Comparison of ENCODE assay signal across 9 mouse cellular contexts in the genomic region with DNA sequence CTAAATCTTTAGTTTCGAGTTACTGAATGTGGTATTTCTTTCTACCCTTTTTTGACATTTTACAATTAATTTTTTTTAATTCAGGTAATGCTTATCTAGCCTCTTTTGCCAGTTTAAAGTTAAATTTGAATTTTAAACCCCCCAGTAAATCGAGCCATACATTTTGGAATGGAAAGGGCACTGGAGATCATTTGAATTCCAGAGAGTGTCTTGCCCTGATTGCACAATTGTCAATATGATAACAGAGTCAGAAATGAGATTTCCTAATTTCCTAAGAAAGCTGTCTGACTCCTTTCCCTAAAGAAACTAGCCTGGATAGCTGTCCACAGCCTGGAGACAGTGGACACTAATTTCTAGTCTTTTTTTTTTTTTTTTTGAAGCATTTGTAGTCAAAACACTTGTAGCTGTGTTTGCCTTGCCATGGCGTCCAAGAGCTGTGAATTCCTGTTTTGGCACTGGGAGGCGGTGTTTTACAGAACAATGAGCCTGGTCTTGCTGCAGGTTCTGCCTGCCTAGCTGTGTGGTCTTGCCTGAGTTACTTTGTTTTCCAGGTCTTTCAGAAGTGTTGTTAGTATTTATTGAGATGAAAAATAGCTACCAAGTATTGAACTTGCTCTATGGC. TPM values are rescaled to one million over a fixed set of nuclear protein-coding genes. Genes with fewer than 3 reads are reported as not detected.
DNase-seq lines count a peak whose midpoint lies in the region; ATAC-seq and TF ChIP-seq lines count a peak whose summit lies in the region.
"Had no signal": no experiment of that assay in that cellular context is flagged by ENCODE, and none has a peak within 500 bp of the region (broad histone marks: within the 10 kb centered on the region; RNA-seq: fewer than 3 reads in every experiment).

No protein-coding gene starts in this region.

- DNase-seq in gastrocnemius, adult 18-20 months (ENCODE audit: low spot score): peak; percentile 39
- no peak for DNase-seq in gastrocnemius, postnatal 4 days (ENCODE audit: low spot score in 2 of 2)
- DNase-seq in cerebellum, adult 9-10 months: peak; percentile 79
- peak; percentile 38 for DNase-seq in gastrocnemius, postnatal 10 days
- peak; percentile 80 for DNase-seq in midbrain, embryonic 14.5 days
- peak; percentile 57 for DNase-seq in thymus, postnatal 14 days

- WGBS in intestine, postnatal 0 days: 40% methylated on average over 4 of the region's 4 CpGs
- WGBS in limb, embryonic 12.5 days: 55% methylated on average over 4 of the region's 4 CpGs
- WGBS in midbrain, embryonic 14.5 days: 43% methylated on average over 4 of the region's 4 CpGs

- H3K9ac ChIP-seq in intestine, postnatal 0 days (ENCODE audit: low read depth, low read length): no peak overlapping the region
- no peak overlapping the region for H3K9ac ChIP-seq in limb, embryonic 12.5 days (replicated peaks)
- no peak overlapping the region for H3K9ac ChIP-seq in midbrain, embryonic 14.5 days (replicated peaks; ENCODE audit: low read length)

- H3K9me3 ChIP-seq in intestine, postnatal 0 days (ENCODE audit: control insufficient read depth): no peaks in the 10 kb centered on the region
- H3K9me3 ChIP-seq in limb, embryonic 12.5 days: no peaks in the 10 kb centered on the region
- no peaks in the 10 kb centered on the region for H3K9me3 ChIP-seq in midbrain, embryonic 14.5 days (ENCODE audit: control insufficient read depth, low read length)

- H3K4me1 ChIP-seq in intestine, postnatal 0 days (replicated peaks; ENCODE audit: control insufficient read depth, insufficient read depth, low read length): 0 out of 2 replicates have a peak, but pooled peaks cover 3% of the 10 kb centered on the region
- H3K4me1 ChIP-seq in limb, embryonic 12.5 days (replicated peaks): peaks cover 18% of the 10 kb centered on the region
- peaks cover 24% of the 10 kb centered on the region for H3K4me1 ChIP-seq in midbrain, embryonic 14.5 days (ENCODE audit: control insufficient read depth, insufficient read depth, low read length)

- peaks cover 2% of the 10 kb centered on the region; the same call in 1 of the 2 replicates for H3K36me3 ChIP-seq in intestine, postnatal 0 days (ENCODE audit: control insufficient read depth, insufficient read depth)
- H3K36me3 ChIP-seq in limb, embryonic 12.5 days: peaks cover 7% of the 10 kb centered on the region
- peaks cover 5% of the 10 kb centered on the region for H3K36me3 ChIP-seq in midbrain, embryonic 14.5 days (ENCODE audit: control insufficient read depth, insufficient read depth, low read length)

- peak; percentile 67 for TF ChIP-seq CTCF in intestine, postnatal 0 days (IDR thresholded peaks at IDR 0.05; ENCODE audit: low read depth)

- peak overlapping the region; percentile 76; the same call in 1 of the 2 replicates for H3K4me2 ChIP-seq in intestine, postnatal 0 days (replicated peaks; ENCODE audit: low read depth)
- 0 out of 2 replicates have a peak overlapping the region, but pooled peaks have one; percentile 75 for H3K4me2 ChIP-seq in limb, embryonic 12.5 days
- peak overlapping the region; percentile 64 for H3K4me2 ChIP-seq in midbrain, embryonic 14.5 days (ENCODE audit: low read length)

- no peak for ATAC-seq in intestine, postnatal 0 days
- ATAC-seq in limb, embryonic 12.5 days (ENCODE audit: insufficient number of reproducible peaks, insufficient read depth, low FRiP score, low TSS enrichment, low read depth): no peak
- no peak for ATAC-seq in midbrain, embryonic 14.5 days (ENCODE audit: low FRiP score, low TSS enrichment)

- no peak overlapping the region for H3K27ac ChIP-seq in intestine, postnatal 0 days (ENCODE audit: low read depth, low read length)
- no peak overlapping the region; the same call in 1 of the 2 replicates for H3K27ac ChIP-seq in limb, embryonic 12.5 days
- no peak overlapping the region; the same call in 1 of the 2 replicates for H3K27ac ChIP-seq in midbrain, embryonic 14.5 days (replicated peaks; ENCODE audit: low read depth, low read length)

- no peak overlapping the region for H3K4me3 ChIP-seq in intestine, postnatal 0 days (ENCODE audit: low read depth, low read length)
- no peak overlapping the region for H3K4me3 ChIP-seq in limb, embryonic 12.5 days (replicated peaks)
- H3K4me3 ChIP-seq in midbrain, embryonic 14.5 days (replicated peaks; ENCODE audit: low read depth, low read length): peak overlapping the region; percentile 65; the same call in 1 of the 2 replicates

- H3K27me3 ChIP-seq in intestine, postnatal 0 days (replicated peaks; ENCODE audit: control insufficient read depth, insufficient read depth, low read length): no peaks in the 10 kb centered on the region
- H3K27me3 ChIP-seq in limb, embryonic 12.5 days: no peaks in the 10 kb centered on the region
- no peaks in the 10 kb centered on the region for H3K27me3 ChIP-seq in midbrain, embryonic 14.5 days (ENCODE audit: control insufficient read depth, insufficient read depth, low read length)

RNA-seq across cellular contexts. Expression of a gene that starts 1.6 kb away (rescaled TPM):
- total RNA-seq in gastrocnemius, adult 18-20 months (2021): 100 to 1,000 TPM; 245 to 246 TPM
- total RNA-seq in gastrocnemius, postnatal 4 days (2021): 100 to 1,000 TPM; 127 to 137 TPM
- total RNA-seq in gastrocnemius, postnatal 10 days (2021): 100 to 1,000 TPM; 135 to 141 TPM
- polyA plus RNA-seq in intestine, postnatal 0 days (2015; fragmentation: Nextera tagmentation; extraction: Ambion mirVana): 18.0 and 19.6 TPM in 2 replicates
- polyA plus RNA-seq in limb, embryonic 12.5 days (2016; fragmentation: Nextera tagmentation; extraction: Ambion mirVana): 23.9 and 35.0 TPM in 2 replicates
- polyA plus RNA-seq in midbrain, embryonic 14.5 days (2014; fragmentation: Nextera tagmentation; extraction: Ambion mirVana): 11.9 and 13.1 TPM in 2 replicates

RNA-seq across cellular contexts. Expression of a gene that starts 7.6 kb away (rescaled TPM):
- 10 to 100 TPM; 30.3 to 44.2 TPM for total RNA-seq in gastrocnemius, adult 18-20 months (2021)
- total RNA-seq in gastrocnemius, postnatal 4 days (2021): 10 to 100 TPM; 62.7 to 73.3 TPM
- 10 to 100 TPM; 31.8 to 55.4 TPM for total RNA-seq in gastrocnemius, postnatal 10 days (2021)
- 52.4 and 60.1 TPM in 2 replicates for polyA plus RNA-seq in intestine, postnatal 0 days (2015; fragmentation: Nextera tagmentation; extraction: Ambion mirVana)
- polyA plus RNA-seq in limb, embryonic 12.5 days (2016; fragmentation: Nextera tagmentation; extraction: Ambion mirVana): 143 and 148 TPM in 2 replicates
- polyA plus RNA-seq in midbrain, embryonic 14.5 days (2014; fragmentation: Nextera tagmentation; extraction: Ambion mirVana): 122 and 144 TPM in 2 replicates

RNA-seq across cellular contexts. Expression of a gene that starts 47.7 kb away (rescaled TPM):
- total RNA-seq in gastrocnemius, adult 18-20 months (2021): not detected
- total RNA-seq in gastrocnemius, postnatal 4 days (2021): not detected
- not detected for total RNA-seq in gastrocnemius, postnatal 10 days (2021)
- polyA plus RNA-seq in intestine, postnatal 0 days (2015; fragmentation: Nextera tagmentation; extraction: Ambion mirVana): 92.5 and 139 TPM in 2 replicates
- not detected in 2 replicates for polyA plus RNA-seq in limb, embryonic 12.5 days (2016; fragmentation: Nextera tagmentation; extraction: Ambion mirVana)
- 0.50 and 0.57 TPM in 2 replicates for polyA plus RNA-seq in midbrain, embryonic 14.5 days (2014; fragmentation: Nextera tagmentation; extraction: Ambion mirVana)
- polyA plus RNA-seq: macrophage had no signal

Comparison
In these comparisons a context has a peak if more than half of its experiments do, and no peak if none do; other contexts are left out.
1. DNase-seq: peak in gastrocnemius, adult 18-20 months (single experiment), cerebellum, adult 9-10 months (single experiment), gastrocnemius, postnatal 10 days (single experiment), midbrain, embryonic 14.5 days (single experiment) and thymus, postnatal 14 days (single experiment); none in gastrocnemius, postnatal 4 days (0 of 2).
2. Peak in every context shown above with its lines, with median percentiles within 50 percentile points of each other: H3K4me2 ChIP-seq.